Mouse (Mus musculus) lung, postnatal 0 days (tissue): ENCODE data around the gene Nfic.

Experiments used
- CTCF ChIP-seq: IDR thresholded peaks from 2 replicates; pipeline ENCODE4 v1.5.1; 2016; ENCODE audit warnings: antibody characterized with exemption, mild to moderate bottlenecking
- EP300 ChIP-seq: IDR thresholded peaks from 2 replicates; pipeline ENCODE4 v1.6.1; 2016; ENCODE audit warnings: antibody characterized with exemption, mild to moderate bottlenecking, control low read depth

GRCm38 (mm10) chr10:81389373-81389772 is 66.1 kb downstream of the Nfic start:
- no peak for TF ChIP-seq CTCF
- TF ChIP-seq EP300 = no peak
